Mouse (Mus musculus) cerebellum, adult 2 months (tissue): Measurements from ENCODE around the gene Casz1. TPM values are rescaled to one million over a fixed set of nuclear protein-coding genes. Genes with fewer than 3 reads are reported as not detected.

Source experiments
- DNase-seq, 2 experiments: peaks; one replicate each; pipeline ENCODE4 v3.0.0; 2021
- H3K27ac ChIP-seq: fragments of 200-500 bp; 2 replicates; pipeline ENCODE4 v1.5.1; 2012; ENCODE audit warnings: low read length, control low read depth, inconsistent platforms; ENCODE audit not compliant: insufficient read depth
- H3K27me3 ChIP-seq: fragments of 200-500 bp; 2 replicates; pipeline ENCODE4 v1.6.1; 2012; ENCODE audit warnings: inconsistent platforms, mild to moderate bottlenecking, low read length, moderate library complexity; ENCODE audit not compliant: control insufficient read depth, insufficient read depth
- H3K4me1 ChIP-seq: fragments of 200-500 bp; 2 replicates; pipeline ENCODE4 v1.6.1; 2011; ENCODE audit warnings: low read length; ENCODE audit not compliant: control insufficient read depth, insufficient read depth
- H3K4me3 ChIP-seq: fragments of 200-500 bp; replicated peaks from 2 replicates; pipeline ENCODE3; 2011; ENCODE audit warnings: mild to moderate bottlenecking, low read depth, low read length, control low read depth; ENCODE audit not compliant: insufficient read depth
- CTCF ChIP-seq: fragments of 200-500 bp; IDR thresholded peaks from 2 replicates; pipeline ENCODE4 v1.5.1; 2011; ENCODE audit warnings: low read depth, mild to moderate bottlenecking, control low read depth, low read length, moderate library complexity, borderline replicate concordance; ENCODE audit not compliant: insufficient read depth
- POLR2A ChIP-seq: fragments of 200-500 bp; IDR thresholded peaks from 2 replicates; pipeline ENCODE4 v1.6.1; 2011; ENCODE audit warnings: low read length, control low read depth, borderline replicate concordance; ENCODE audit not compliant: insufficient read depth
- WGBS: fragments of 180-500 bp; shearing (Covaris S2); methylation state at CpG from one replicate; pipeline ENCODE4 v1.1.7; 2018; 5-methylcytosine and 5-hydroxymethylcytosine counted together
- polyA plus RNA-seq: library from polyadenylated mRNA; depleted of rRNA; stranded (reverse); fragments of >200 nt; gene quantifications from 2 replicates; pipeline ENCODE4 v1.2.3, GENCODE M21; 2012

Casz1 gene
- polyA plus RNA-seq, 1 experiment: 1.5 TPM

- Histone ChIP-seq H3K4me1 (no peaks in the 10 kb centered on the region), H3K4me3 (no peak overlapping the region), H3K27me3 (0 out of 2 replicates have a peak, but pooled peaks cover 1% of the 10 kb centered on the region), H3K27ac (no peak overlapping the region)
- 29% methylated on average over 6 of the region's 6 CpGs for WGBS
- TF ChIP-seq POLR2A (no peak), CTCF (no peak)
- no peak for DNase-seq
These were observed 33.4 kb downstream of the Casz1 start for GRCm38 (mm10) chr4:148837644-148838043.

GRCm38 (mm10) chr4:148842302-148842701 is 38.1 kb downstream of the Casz1 start:
- 70% methylated on average over 6 of the region's 6 CpGs for WGBS
- Histone ChIP-seq H3K27ac (no peak overlapping the region), H3K4me3 (no peak overlapping the region), H3K27me3 (peaks cover 5% of the 10 kb centered on the region; the same call in 1 of the 2 replicates), H3K4me1 (no peaks in the 10 kb centered on the region; the same call in 1 of the 2 replicates)
- no peak for DNase-seq
- TF ChIP-seq CTCF: no peak
- TF ChIP-seq POLR2A: no peak

- H3K4me1 ChIP-seq: no peaks in the 10 kb centered on the region; the same call in 1 of the 2 replicates
- WGBS: 25% methylated on average over 7 of the region's 7 CpGs
- H3K4me3 ChIP-seq: no peak overlapping the region
These were observed 40.7 kb downstream of the Casz1 start for GRCm38 (mm10) chr4:148844921-148845320.

GRCm38 (mm10) chr4:148846203-148846602 is 42.0 kb downstream of the Casz1 start:
- no peak overlapping the region for H3K27ac ChIP-seq
- no peaks in the 10 kb centered on the region; the same call in 1 of the 2 replicates for H3K4me1 ChIP-seq
- DNase-seq: peak; percentile 22 to 30
- peaks cover 4% of the 10 kb centered on the region; the same call in 1 of the 2 replicates for H3K27me3 ChIP-seq
- WGBS: 5% methylated on average over 9 of the region's 9 CpGs
- TF ChIP-seq CTCF (no peak), POLR2A (no peak)
- no peak overlapping the region for H3K4me3 ChIP-seq

More at GRCm38 (mm10) chr4:148844921-148845320, 40.7 kb downstream of the Casz1 start:
- TF ChIP-seq CTCF (no peak), POLR2A (no peak)
- peaks cover 4% of the 10 kb centered on the region; the same call in 1 of the 2 replicates for H3K27me3 ChIP-seq
- no peak overlapping the region for H3K27ac ChIP-seq
- DNase-seq: no peak

- no peak for DNase-seq
- H3K27me3 ChIP-seq: peaks cover 4% of the 10 kb centered on the region; the same call in 1 of the 2 replicates
- no peak for TF ChIP-seq POLR2A
- no peak for TF ChIP-seq CTCF
- no peak overlapping the region for H3K4me3 ChIP-seq
- WGBS: 32% methylated on average over 11 of the region's 11 CpGs
- H3K27ac ChIP-seq: no peak overlapping the region
- no peaks in the 10 kb centered on the region; the same call in 1 of the 2 replicates for H3K4me1 ChIP-seq
These were observed 42.5 kb downstream of the Casz1 start for GRCm38 (mm10) chr4:148846724-148847123.

- Histone ChIP-seq H3K4me3 (no peak overlapping the region), H3K4me1 (no peaks in the 10 kb centered on the region; the same call in 1 of the 2 replicates), H3K27ac (no peak overlapping the region), H3K27me3 (peaks cover 4% of the 10 kb centered on the region; the same call in 1 of the 2 replicates)
- DNase-seq: no peak
- TF ChIP-seq CTCF (no peak), POLR2A (no peak)
- WGBS: 69% methylated on average over 9 of the region's 9 CpGs
These were observed 43.4 kb downstream of the Casz1 start for GRCm38 (mm10) chr4:148847636-148848035.

- no peak for DNase-seq
- Histone ChIP-seq H3K27ac (no peak overlapping the region), H3K27me3 (peaks cover 4% of the 10 kb centered on the region; the same call in 1 of the 2 replicates), H3K4me3 (no peak overlapping the region), H3K4me1 (no peaks in the 10 kb centered on the region; the same call in 1 of the 2 replicates)
- TF ChIP-seq POLR2A: no peak
- WGBS: 82% methylated on average over 6 of the region's 6 CpGs
These were observed 45.2 kb downstream of the Casz1 start for GRCm38 (mm10) chr4:148849437-148849836.

GRCm38 (mm10) chr4:148853057-148853456 is 48.8 kb downstream of the Casz1 start:
- WGBS: 64% methylated on average over 4 of the region's 4 CpGs
- Histone ChIP-seq H3K4me3 (no peak overlapping the region), H3K4me1 (no peaks in the 10 kb centered on the region), H3K27ac (no peak overlapping the region), H3K27me3 (no peaks in the 10 kb centered on the region; the same call in 1 of the 2 replicates)
- no peak for DNase-seq
- TF ChIP-seq POLR2A: no peak
- no peak for TF ChIP-seq CTCF
